In the genomic region with DNA sequence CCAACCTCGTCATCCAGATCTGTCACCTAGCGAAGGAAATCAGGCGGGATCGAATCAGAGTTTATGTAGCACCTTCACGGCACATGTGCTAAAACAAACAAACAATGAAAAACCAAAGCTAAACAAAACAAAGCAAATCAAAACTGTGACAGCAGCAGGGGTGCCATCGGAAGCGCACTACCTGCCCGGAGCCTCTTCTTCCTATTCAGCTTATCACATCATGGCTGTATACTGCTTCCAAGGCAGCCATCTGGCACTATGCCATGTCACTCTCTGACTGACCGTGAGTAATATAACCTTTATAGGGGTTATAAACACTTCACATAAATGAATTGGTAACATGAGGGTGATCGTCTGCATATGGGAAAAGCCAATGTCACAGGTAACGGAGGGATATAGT, we compare ENCODE assay signal across 26 mouse cellular contexts.
DNase-seq lines count a peak whose midpoint lies in the region; ATAC-seq and TF ChIP-seq lines count a peak whose summit lies in the region.
"Had no signal": no experiment of that assay in that cellular context is flagged by ENCODE, and none has a peak within 500 bp of the region (broad histone marks: within the 10 kb centered on the region; RNA-seq: fewer than 3 reads in every experiment).

No protein-coding gene starts in this region.

- no peaks in the 10 kb centered on the region for H3K9me3 ChIP-seq in hindbrain, postnatal 0 days (ENCODE audit: low read length)
- H3K9me3 ChIP-seq in hindbrain, embryonic 10.5 days: no peaks in the 10 kb centered on the region
- H3K9me3 ChIP-seq: embryonic facial prominence, embryonic 12.5 days; heart, embryonic 15.5 days; neural tube, embryonic 15.5 days; stomach, embryonic 15.5 days had no signal

- no peak overlapping the region for H3K27ac ChIP-seq in hindbrain, postnatal 0 days
- no peak overlapping the region for H3K27ac ChIP-seq in hindbrain, embryonic 10.5 days
- H3K27ac ChIP-seq: embryonic facial prominence, embryonic 12.5 days; heart, embryonic 15.5 days; layer of hippocampus, adult 2 months; stomach, embryonic 15.5 days had no signal

- ATAC-seq in hindbrain, postnatal 0 days: no peak
- ATAC-seq: activated CD4-positive, CD25-positive, alpha-beta regulatory T cell, adult 4 months; forebrain, embryonic 14.5 days; hindbrain, embryonic 16.5 days had no signal

- H3K36me3 ChIP-seq in hindbrain, postnatal 0 days (ENCODE audit: insufficient read depth, low read length): peaks cover 65% of the 10 kb centered on the region
- H3K36me3 ChIP-seq in hindbrain, embryonic 10.5 days: peaks cover 100% of the 10 kb centered on the region

- 82% methylated on average over 11 of the region's 11 CpGs for WGBS in hindbrain, postnatal 0 days
- WGBS in hindbrain, embryonic 10.5 days: 90% methylated on average over 11 of the region's 11 CpGs
- 52% methylated on average over 11 of the region's 11 CpGs for WGBS in large intestine, adult 2 months

- TF ChIP-seq CTCF in hindbrain, postnatal 0 days (IDR thresholded peaks at IDR 0.05; ENCODE audit: low read depth): no peak

- H3K4me1 ChIP-seq in hindbrain, postnatal 0 days (ENCODE audit: insufficient read depth, low read length): no peaks in the 10 kb centered on the region
- H3K4me1 ChIP-seq in hindbrain, embryonic 10.5 days (replicated peaks): no peaks in the 10 kb centered on the region
- H3K4me1 ChIP-seq: embryonic facial prominence, embryonic 12.5 days; heart, embryonic 15.5 days; neural tube, embryonic 15.5 days; stomach, embryonic 15.5 days had no signal

- no peak overlapping the region for H3K9ac ChIP-seq in hindbrain, postnatal 0 days (replicated peaks; ENCODE audit: low read length)
- H3K9ac ChIP-seq: embryonic facial prominence, embryonic 12.5 days; heart, embryonic 15.5 days; neural tube, embryonic 15.5 days; stomach, embryonic 15.5 days had no signal

- H3K27me3 ChIP-seq in hindbrain, postnatal 0 days (ENCODE audit: insufficient read depth, low read length): no peaks in the 10 kb centered on the region
- H3K27me3 ChIP-seq in hindbrain, embryonic 10.5 days (ENCODE audit: insufficient read depth, poor library complexity, severe bottlenecking): no peaks in the 10 kb centered on the region
- H3K27me3 ChIP-seq: embryonic facial prominence, embryonic 12.5 days; heart, embryonic 15.5 days; neural tube, embryonic 15.5 days; stomach, embryonic 15.5 days had no signal

- no peak overlapping the region for H3K4me2 ChIP-seq in hindbrain, postnatal 0 days (ENCODE audit: low read depth, low read length)
- H3K4me2 ChIP-seq: embryonic facial prominence, embryonic 12.5 days; heart, embryonic 15.5 days; neural tube, embryonic 15.5 days; stomach, embryonic 15.5 days had no signal

- no peak overlapping the region for H3K4me3 ChIP-seq in hindbrain, postnatal 0 days (ENCODE audit: low read length)
- H3K4me3 ChIP-seq in hindbrain, embryonic 10.5 days: no peak overlapping the region
- H3K4me3 ChIP-seq: embryonic facial prominence, embryonic 12.5 days; erythroblast, embryonic 14.5 days; heart, embryonic 15.5 days; layer of hippocampus, adult 2 months; neural tube, embryonic 15.5 days; stomach, embryonic 15.5 days had no signal

- peak; percentile 18 for DNase-seq in hindbrain, postnatal 0 days (ENCODE audit: low spot score)
- DNase-seq in hindbrain, embryonic 10.5 days (ENCODE audit: low spot score): no peak
- DNase-seq in adrenal gland, postnatal 25 days: peak; percentile 40
- peak; percentile 76 for DNase-seq in cerebellum, adult 9-10 months
- DNase-seq in large intestine, adult 2 months (ENCODE audit: low read depth, low spot score): peak; percentile 59
- DNase-seq in embryo, embryonic 10 days (ENCODE audit: low spot score): no peak
- no peak for DNase-seq in right cerebral cortex, postnatal 10 days (ENCODE audit: low spot score in 2 of 2)
- DNase-seq: gastrocnemius, postnatal 14 days; heart, postnatal 4 days; kidney, adult 2 months; kidney, postnatal 10 days; layer of hippocampus, postnatal 36 days; liver; lung, postnatal 14 days; midbrain, embryonic 14.5 days; right cerebral cortex, postnatal 25 days; thymus, adult 18-20 months had no signal

Comparison
In these comparisons a context has a peak if more than half of its experiments do, and no peak if none do; other contexts are left out.
1. DNase-seq: peak in hindbrain, postnatal 0 days (single experiment), adrenal gland, postnatal 25 days (single experiment), cerebellum, adult 9-10 months (single experiment) and large intestine, adult 2 months (single experiment); none in hindbrain, embryonic 10.5 days (single experiment), embryo, embryonic 10 days (single experiment) and right cerebral cortex, postnatal 10 days (0 of 2).